Mouse (Mus musculus) embryonic facial prominence, embryonic 12.5 days (tissue): ENCODE data around the gene Megf11. TPM values are rescaled to one million over a fixed set of nuclear protein-coding genes. Genes with fewer than 3 reads are reported as not detected.

Experiments used
- ATAC-seq: fragments of 200-750 bp; cut with Nextera tagmentation; 2 replicates; pipeline ENCODE4 v1.8.0; 2017; ENCODE audit not compliant: insufficient number of reproducible peaks, insufficient read depth, low FRiP score, low TSS enrichment
- H3K27ac ChIP-seq: fragments of 300-500 bp; sonication (generic); 2 replicates; pipeline ENCODE4 v1.5.1; 2016; ENCODE audit warnings: mild to moderate bottlenecking
- H3K27me3 ChIP-seq: fragments of 300-500 bp; sonication (generic); 2 replicates; pipeline ENCODE4 v1.6.1; 2016; ENCODE audit warnings: mild to moderate bottlenecking, moderate library complexity
- H3K36me3 ChIP-seq: fragments of 300-500 bp; sonication (generic); 2 replicates; pipeline ENCODE4 v1.6.1; 2016; ENCODE audit warnings: mild to moderate bottlenecking
- H3K4me1 ChIP-seq: fragments of 300-500 bp; sonication (generic); 2 replicates; pipeline ENCODE4 v1.6.1; 2016
- H3K4me2 ChIP-seq: fragments of 300-500 bp; sonication (generic); replicated peaks from 2 replicates; pipeline ENCODE4 v1.6.1; 2016; ENCODE audit warnings: mild to moderate bottlenecking, moderate library complexity
- H3K4me3 ChIP-seq: fragments of 300-500 bp; sonication (generic); 2 replicates; pipeline ENCODE4 v1.5.1; 2016; ENCODE audit warnings: mild to moderate bottlenecking
- H3K9ac ChIP-seq: fragments of 300-500 bp; sonication (generic); 2 replicates; pipeline ENCODE4 v1.6.1; 2016; ENCODE audit warnings: mild to moderate bottlenecking, moderate library complexity
- H3K9me3 ChIP-seq: fragments of 300-500 bp; sonication (generic); 2 replicates; pipeline ENCODE4 v1.6.1; 2016; ENCODE audit warnings: mild to moderate bottlenecking, moderate library complexity
- WGBS: fragments of 180-500 bp; shearing (Covaris S2); methylation state at CpG from one replicate; pipeline ENCODE4 v1.1.7; 2016; 5-methylcytosine and 5-hydroxymethylcytosine counted together
- polyA plus RNA-seq: library from polyadenylated mRNA; unstranded; fragments of >200 nt; fragmentation: Nextera tagmentation; extraction: Ambion mirVana; gene quantifications from 2 replicates; pipeline ENCODE4 v1.2.1, GENCODE M21; 2016

Megf11 gene
- polyA plus RNA-seq, 1 experiment from 2014 or later, result 1.2 TPM

GRCm38 (mm10) chr9:64619440-64619839 lies 234.0 kb downstream of the Megf11 start:
- WGBS, result 75% methylated on average over 10 of the region's 10 CpGs
- Histone ChIP-seq H3K4me3 (no peak overlapping the region), H3K4me2 (no peak overlapping the region), H3K27me3 (no peaks in the 10 kb centered on the region), H3K9ac (no peak overlapping the region), H3K36me3 (no peaks in the 10 kb centered on the region), H3K9me3 (no peaks in the 10 kb centered on the region), H3K27ac (no peak overlapping the region), H3K4me1 (no peaks in the 10 kb centered on the region)
- no peak for ATAC-seq

GRCm38 (mm10) chr9:64620596-64620995 lies 235.2 kb downstream of the Megf11 start:
- ATAC-seq, result no peak
- WGBS, result 60% methylated on average over 8 of the region's 8 CpGs
- H3K9ac ChIP-seq, result no peak overlapping the region
- no peaks in the 10 kb centered on the region for H3K4me1 ChIP-seq
- no peak overlapping the region for H3K4me3 ChIP-seq
- no peaks in the 10 kb centered on the region for H3K36me3 ChIP-seq
- no peaks in the 10 kb centered on the region for H3K27me3 ChIP-seq
- H3K27ac ChIP-seq, result no peak overlapping the region
- no peak overlapping the region for H3K4me2 ChIP-seq
- no peaks in the 10 kb centered on the region for H3K9me3 ChIP-seq

GRCm38 (mm10) chr9:64621499-64622296 lies 236.3 kb downstream of the Megf11 start:
- H3K9me3 ChIP-seq, result no peaks in the 10 kb centered on the region
- no peaks in the 10 kb centered on the region for H3K27me3 ChIP-seq
- H3K4me3 ChIP-seq, result no peak overlapping the region
- no peaks in the 10 kb centered on the region for H3K4me1 ChIP-seq
- no peak for ATAC-seq
- no peak overlapping the region for H3K9ac ChIP-seq
- no peak overlapping the region for H3K27ac ChIP-seq
- H3K36me3 ChIP-seq, result no peaks in the 10 kb centered on the region
- 50% methylated on average over 5 of the region's 5 CpGs for WGBS
- H3K4me2 ChIP-seq, result no peak overlapping the region

- no peaks in the 10 kb centered on the region for H3K4me1 ChIP-seq
Measured at GRCm38 (mm10) chr9:64623361-64623760, 237.9 kb downstream of the Megf11 start.

GRCm38 (mm10) chr9:64624536-64624935 lies 239.1 kb downstream of the Megf11 start:
- no peaks in the 10 kb centered on the region for H3K4me1 ChIP-seq
- no peak overlapping the region for H3K9ac ChIP-seq
- H3K36me3 ChIP-seq, result no peaks in the 10 kb centered on the region
- H3K9me3 ChIP-seq, result no peaks in the 10 kb centered on the region
- H3K27ac ChIP-seq, result no peak overlapping the region
- no peak overlapping the region for H3K4me2 ChIP-seq
- no peak for ATAC-seq
- H3K4me3 ChIP-seq, result no peak overlapping the region
- H3K27me3 ChIP-seq, result no peaks in the 10 kb centered on the region
- 59% methylated on average over 8 of the region's 8 CpGs for WGBS

More at GRCm38 (mm10) chr9:64623361-64623760, 237.9 kb downstream of the Megf11 start:
- no peak overlapping the region for H3K27ac ChIP-seq
- no peaks in the 10 kb centered on the region for H3K27me3 ChIP-seq
- H3K4me3 ChIP-seq, result no peak overlapping the region
- no peak overlapping the region for H3K4me2 ChIP-seq
- ATAC-seq, result no peak
- no peak overlapping the region for H3K9ac ChIP-seq
- no peaks in the 10 kb centered on the region for H3K36me3 ChIP-seq
- H3K9me3 ChIP-seq, result no peaks in the 10 kb centered on the region
- 88% methylated on average over 4 of the region's 4 CpGs for WGBS

GRCm38 (mm10) chr9:64629802-64630201 lies 244.4 kb downstream of the Megf11 start:
- no peaks in the 10 kb centered on the region for H3K27me3 ChIP-seq
- no peak for ATAC-seq
- no peak overlapping the region for H3K4me3 ChIP-seq
- no peaks in the 10 kb centered on the region for H3K36me3 ChIP-seq
- no peaks in the 10 kb centered on the region for H3K4me1 ChIP-seq
- H3K4me2 ChIP-seq, result no peak overlapping the region
- H3K27ac ChIP-seq, result no peak overlapping the region
- H3K9me3 ChIP-seq, result no peaks in the 10 kb centered on the region
- H3K9ac ChIP-seq, result no peak overlapping the region
- 54% methylated on average over 1 of the region's 1 CpGs for WGBS

- Histone ChIP-seq H3K27me3 (peaks cover 19% of the 10 kb centered on the region; the same call in 1 of the 2 replicates), H3K36me3 (no peaks in the 10 kb centered on the region), H3K9me3 (no peaks in the 10 kb centered on the region), H3K9ac (no peak overlapping the region), H3K4me3 (no peak overlapping the region), H3K4me1 (peaks cover 1% of the 10 kb centered on the region; the same call in 1 of the 2 replicates), H3K4me2 (no peak overlapping the region), H3K27ac (no peak overlapping the region)
- 91% methylated on average over 3 of the region's 3 CpGs for WGBS
- no peak for ATAC-seq
Measured at GRCm38 (mm10) chr9:64633169-64633568, 247.7 kb downstream of the Megf11 start.

- Histone ChIP-seq H3K27me3 (peaks cover 24% of the 10 kb centered on the region), H3K9me3 (no peaks in the 10 kb centered on the region), H3K4me2 (no peak overlapping the region), H3K4me1 (peaks cover 5% of the 10 kb centered on the region; the same call in 1 of the 2 replicates), H3K36me3 (no peaks in the 10 kb centered on the region), H3K27ac (no peak overlapping the region), H3K9ac (no peak overlapping the region), H3K4me3 (no peak overlapping the region)
- no peak for ATAC-seq
- WGBS, result 64% methylated on average over 6 of the region's 6 CpGs
Measured at GRCm38 (mm10) chr9:64636111-64636510, 250.7 kb downstream of the Megf11 start.

GRCm38 (mm10) chr9:64636961-64637360 lies 251.5 kb downstream of the Megf11 start:
- Histone ChIP-seq H3K27me3 (peaks cover 27% of the 10 kb centered on the region), H3K9ac (no peak overlapping the region), H3K9me3 (no peaks in the 10 kb centered on the region), H3K4me2 (no peak overlapping the region), H3K36me3 (no peaks in the 10 kb centered on the region), H3K4me3 (no peak overlapping the region), H3K27ac (no peak overlapping the region), H3K4me1 (peaks cover 5% of the 10 kb centered on the region; the same call in 1 of the 2 replicates)
- ATAC-seq, result no peak
- 76% methylated on average over 2 of the region's 2 CpGs for WGBS

GRCm38 (mm10) chr9:64638250-64638649 lies 252.8 kb downstream of the Megf11 start:
- peak overlapping the region; percentile 30 for H3K4me3 ChIP-seq
- no peaks in the 10 kb centered on the region for H3K9me3 ChIP-seq
- peaks cover 5% of the 10 kb centered on the region; the same call in 1 of the 2 replicates for H3K4me1 ChIP-seq
- WGBS, result 2% methylated on average over 22 of the region's 22 CpGs
- no peak for ATAC-seq
- no peaks in the 10 kb centered on the region for H3K36me3 ChIP-seq
- no peak overlapping the region for H3K27ac ChIP-seq
- peaks cover 27% of the 10 kb centered on the region for H3K27me3 ChIP-seq
- H3K4me2 ChIP-seq, result peak overlapping the region; percentile 52
- no peak overlapping the region for H3K9ac ChIP-seq

GRCm38 (mm10) chr9:64639664-64640063 lies 254.2 kb downstream of the Megf11 start:
- 10% methylated on average over 5 of the region's 5 CpGs for WGBS
- no peaks in the 10 kb centered on the region for H3K9me3 ChIP-seq
- H3K9ac ChIP-seq, result no peak overlapping the region
- H3K4me3 ChIP-seq, result no peak overlapping the region
- H3K27ac ChIP-seq, result no peak overlapping the region
- H3K4me2 ChIP-seq, result no peak overlapping the region
- peaks cover 5% of the 10 kb centered on the region; the same call in 1 of the 2 replicates for H3K4me1 ChIP-seq
- no peak for ATAC-seq
- H3K27me3 ChIP-seq, result peaks cover 27% of the 10 kb centered on the region
- no peaks in the 10 kb centered on the region for H3K36me3 ChIP-seq

- no peak overlapping the region for H3K27ac ChIP-seq
- 50% methylated on average over 7 of the region's 7 CpGs for WGBS
- H3K9me3 ChIP-seq, result no peaks in the 10 kb centered on the region
- H3K36me3 ChIP-seq, result no peaks in the 10 kb centered on the region
- peaks cover 6% of the 10 kb centered on the region; the same call in 1 of the 2 replicates for H3K27me3 ChIP-seq
- no peak for ATAC-seq
- no peak overlapping the region for H3K4me3 ChIP-seq
- H3K4me1 ChIP-seq, result no peaks in the 10 kb centered on the region
- H3K9ac ChIP-seq, result no peak overlapping the region
- H3K4me2 ChIP-seq, result no peak overlapping the region
Measured at GRCm38 (mm10) chr9:64644129-64644528, 258.7 kb downstream of the Megf11 start.
